Mouse (Mus musculus) neural tube, embryonic 15.5 days (tissue): ENCODE measurements around the gene Col7a1. TPM values are rescaled to one million over a fixed set of nuclear protein-coding genes. Genes with fewer than 3 reads are reported as not detected.

Experiments used
- ATAC-seq: fragments of 200-750 bp; cut with Nextera tagmentation; 2 replicates; pipeline ENCODE4 v1.8.0; 2017; ENCODE audit warnings: mild to moderate bottlenecking, moderate TSS enrichment, moderate library complexity; ENCODE audit not compliant: low FRiP score
- H3K27ac ChIP-seq: fragments of 300-500 bp; sonication (generic); replicated peaks from 2 replicates; pipeline ENCODE4 v1.5.1; 2015; ENCODE audit warnings: mild to moderate bottlenecking, inconsistent platforms
- H3K27me3 ChIP-seq: fragments of 300-500 bp; sonication (generic); replicated peaks from 2 replicates; pipeline ENCODE4 v1.6.1; 2015; ENCODE audit warnings: inconsistent platforms
- H3K36me3 ChIP-seq: fragments of 300-500 bp; sonication (generic); 2 replicates; pipeline ENCODE4 v1.6.1; 2015; ENCODE audit warnings: inconsistent platforms
- H3K4me1 ChIP-seq: fragments of 300-500 bp; sonication (generic); 2 replicates; pipeline ENCODE4 v1.6.1; 2015; ENCODE audit warnings: inconsistent platforms
- H3K4me2 ChIP-seq: fragments of 300-500 bp; sonication (generic); 2 replicates; pipeline ENCODE4 v1.6.1; 2015; ENCODE audit warnings: inconsistent platforms, mild to moderate bottlenecking, moderate library complexity
- H3K4me3 ChIP-seq: fragments of 300-500 bp; sonication (generic); replicated peaks from 2 replicates; pipeline ENCODE4 v1.5.1; 2015; ENCODE audit warnings: mild to moderate bottlenecking, inconsistent platforms
- H3K9ac ChIP-seq: fragments of 300-500 bp; sonication (generic); replicated peaks from 2 replicates; pipeline ENCODE4 v1.6.1; 2015; ENCODE audit warnings: mild to moderate bottlenecking, inconsistent platforms
- H3K9me3 ChIP-seq: fragments of 300-500 bp; sonication (generic); replicated peaks from 2 replicates; pipeline ENCODE4 v1.6.1; 2016; ENCODE audit warnings: inconsistent platforms
- WGBS: fragments of 180-500 bp; shearing (Covaris S2); methylation state at CpG from one replicate; pipeline ENCODE4 v1.1.7; 2015; ENCODE audit warnings: mixed read lengths; 5-methylcytosine and 5-hydroxymethylcytosine counted together
- polyA plus RNA-seq: library from polyadenylated mRNA; unstranded; fragments of >200 nt; fragmentation: Nextera tagmentation; extraction: Ambion mirVana; gene quantifications from 2 replicates; pipeline ENCODE4 v1.2.1, GENCODE M21; 2015

The Col7a1 gene
- polyA plus RNA-seq, 1 experiment from 2014 or later, result 1.8 TPM

DNA sequence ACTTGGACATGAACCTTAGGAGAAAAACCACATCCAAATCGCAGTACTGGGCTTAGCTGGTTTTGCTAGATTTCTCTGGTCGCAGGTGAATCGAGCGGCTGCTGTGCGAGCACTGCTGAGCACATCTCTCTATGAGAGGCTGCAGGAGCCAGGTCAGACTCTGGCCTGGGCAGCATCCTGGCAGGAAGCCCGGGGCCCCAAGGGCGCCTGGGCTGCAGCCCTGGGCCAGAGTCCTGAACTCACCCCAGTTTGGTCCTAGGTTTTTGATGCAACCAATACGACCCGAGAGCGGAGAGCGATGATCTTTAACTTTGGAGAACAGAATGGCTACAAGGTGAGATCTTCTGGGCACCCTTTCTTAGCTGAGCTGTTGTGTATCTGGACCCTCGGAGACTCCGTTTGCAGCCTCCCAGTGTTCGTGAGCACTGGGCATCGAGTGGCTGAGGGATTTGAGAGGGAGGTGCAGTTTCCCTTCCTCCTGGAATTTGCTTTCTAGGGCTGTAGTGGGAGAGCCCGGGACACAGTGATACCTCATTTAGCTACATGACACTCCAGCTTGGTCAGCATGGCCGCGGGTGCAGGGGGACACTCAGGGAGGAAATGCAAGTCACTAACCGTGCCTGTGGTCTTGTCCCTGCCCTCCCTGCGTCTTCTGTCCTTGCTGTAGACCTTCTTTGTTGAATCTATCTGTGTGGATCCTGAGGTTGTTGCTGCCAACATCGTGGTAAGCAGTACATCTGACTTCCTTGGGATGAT, 53.8 kb downstream of the Col7a1 start:
- H3K9ac ChIP-seq, result no peak overlapping the region
- no peak overlapping the region for H3K4me2 ChIP-seq
- 89% methylated on average over 21 of the region's 21 CpGs for WGBS
- H3K4me1 ChIP-seq, result no peaks in the 10 kb centered on the region
- no peak overlapping the region for H3K27ac ChIP-seq
- no peaks in the 10 kb centered on the region for H3K9me3 ChIP-seq
- ATAC-seq, result no peak
- H3K36me3 ChIP-seq, result peaks cover 39% of the 10 kb centered on the region
- H3K27me3 ChIP-seq, result no peaks in the 10 kb centered on the region
- no peak overlapping the region for H3K4me3 ChIP-seq

DNA sequence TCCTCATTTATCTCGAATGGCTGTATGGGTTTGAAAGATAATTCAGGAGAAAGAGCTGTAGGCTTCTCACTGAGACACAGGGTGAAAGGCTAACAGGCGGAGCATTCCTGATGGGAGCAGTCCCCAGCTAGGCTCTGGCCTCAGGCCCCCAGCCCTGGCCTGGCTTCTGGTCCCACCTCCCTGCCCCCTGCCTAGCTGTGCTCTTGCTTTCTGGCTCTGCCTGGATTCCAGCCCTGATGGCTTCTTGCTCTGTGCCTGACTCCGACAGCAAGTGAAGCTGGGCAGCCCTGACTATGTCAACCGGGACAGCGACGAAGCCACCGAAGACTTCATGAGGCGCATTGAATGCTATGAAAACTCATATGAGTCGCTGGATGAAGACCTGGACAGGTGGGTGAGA, 54.7 kb downstream of the Col7a1 start:
- Histone ChIP-seq H3K36me3 (peaks cover 31% of the 10 kb centered on the region), H3K4me2 (no peak overlapping the region), H3K27ac (no peak overlapping the region), H3K4me1 (no peaks in the 10 kb centered on the region), H3K4me3 (no peak overlapping the region), H3K9me3 (no peaks in the 10 kb centered on the region), H3K27me3 (no peaks in the 10 kb centered on the region), H3K9ac (no peak overlapping the region)
- ATAC-seq, result no peak
- 86% methylated on average over 9 of the region's 9 CpGs for whole genome bisulfite sequencing

DNA sequence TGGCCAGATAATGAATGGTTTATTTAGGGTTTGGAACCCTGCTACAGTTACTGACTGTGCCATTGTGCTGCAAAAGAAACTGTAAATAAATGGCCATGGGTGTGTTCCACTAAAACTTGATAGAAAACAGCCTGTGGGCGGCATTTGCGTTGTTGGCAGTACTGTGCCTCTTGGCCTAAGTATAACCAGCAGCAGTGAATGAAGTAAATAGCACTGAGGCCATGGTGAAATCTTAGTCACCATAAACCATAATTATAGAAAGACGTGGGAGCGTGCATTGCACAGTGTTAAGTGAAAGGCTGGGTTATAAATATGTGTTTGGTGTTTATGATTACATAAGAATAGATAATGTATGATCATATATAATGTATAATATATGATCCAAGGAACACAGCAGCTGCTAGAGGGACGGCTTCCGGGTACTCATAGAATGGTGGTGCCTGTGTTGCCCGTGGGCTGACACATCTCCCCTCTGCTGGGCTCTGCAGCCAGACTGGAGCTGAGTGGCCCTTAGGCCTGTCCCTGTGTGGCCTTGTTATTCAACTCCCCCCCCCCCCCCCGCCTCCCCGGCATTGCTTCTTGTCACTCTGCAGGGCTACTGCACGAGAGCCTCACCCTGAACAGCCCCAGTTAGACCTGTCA, 55.7 kb downstream of the Col7a1 start:
- 77% methylated on average over 10 of the region's 10 CpGs for WGBS
- no peak overlapping the region for H3K4me3 ChIP-seq
- ATAC-seq, result no peak
- H3K27me3 ChIP-seq, result no peaks in the 10 kb centered on the region
- H3K4me2 ChIP-seq, result no peak overlapping the region
- no peak overlapping the region for H3K9ac ChIP-seq
- no peak overlapping the region for H3K27ac ChIP-seq
- peaks cover 34% of the 10 kb centered on the region for H3K36me3 ChIP-seq
- no peaks in the 10 kb centered on the region for H3K9me3 ChIP-seq
- H3K4me1 ChIP-seq, result no peaks in the 10 kb centered on the region

DNA sequence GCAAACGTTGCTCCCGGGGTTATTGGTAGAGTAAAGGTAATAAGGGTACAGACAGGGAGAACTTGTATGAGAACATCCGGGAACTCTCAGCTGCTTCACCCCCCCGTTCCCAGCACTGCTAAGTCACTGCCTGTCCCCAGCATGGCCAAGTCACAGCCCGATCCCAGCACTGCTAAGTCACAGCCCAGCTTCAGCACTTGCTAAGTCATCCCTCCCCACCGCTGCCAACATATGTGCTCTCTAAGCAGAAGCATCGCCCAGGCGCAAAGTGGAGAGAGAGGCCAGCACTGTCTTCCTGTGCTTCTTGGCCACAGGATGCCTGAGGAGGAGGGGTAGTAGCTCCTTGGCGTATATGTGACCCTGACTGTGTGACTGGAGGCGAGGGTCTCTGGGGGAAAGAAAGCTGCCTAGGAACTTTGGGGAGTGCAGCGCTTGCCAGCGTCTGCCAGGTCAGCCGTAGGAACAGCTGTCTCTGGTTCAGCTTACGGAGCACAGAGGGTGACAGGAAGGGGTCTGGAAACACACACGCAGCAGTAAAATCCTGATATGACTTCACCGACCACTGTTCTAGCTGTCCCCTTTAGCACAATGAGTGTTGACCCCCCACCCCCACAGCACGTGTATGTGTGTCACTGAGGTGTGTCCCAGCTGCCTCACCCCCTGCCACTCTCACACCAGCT, 56.4 kb downstream of the Col7a1 start:
- no peak overlapping the region for H3K4me3 ChIP-seq

DNA sequence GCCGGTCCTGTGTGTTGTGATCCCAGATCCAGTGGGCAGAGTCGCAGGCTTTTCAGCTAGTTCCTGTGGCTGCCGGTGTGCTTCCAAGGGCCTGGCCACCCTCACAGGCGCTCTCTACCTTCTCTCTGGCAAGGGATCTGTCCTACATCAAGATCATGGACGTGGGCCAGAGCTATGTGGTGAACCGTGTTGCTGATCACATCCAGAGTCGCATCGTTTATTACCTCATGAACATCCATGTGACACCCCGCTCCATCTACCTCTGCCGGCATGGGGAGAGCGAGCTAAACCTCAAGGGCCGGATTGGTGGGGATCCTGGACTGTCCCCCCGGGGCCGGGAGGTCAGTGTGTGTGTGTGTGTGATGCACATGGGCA, 56.9 kb downstream of the Col7a1 start:
- Histone ChIP-seq H3K4me3 (no peak overlapping the region), H3K9ac (no peak overlapping the region), H3K27me3 (no peaks in the 10 kb centered on the region), H3K4me1 (no peaks in the 10 kb centered on the region), H3K9me3 (no peaks in the 10 kb centered on the region), H3K36me3 (peaks cover 35% of the 10 kb centered on the region), H3K4me2 (no peak overlapping the region), H3K27ac (no peak overlapping the region)
- 85% methylated on average over 14 of the region's 14 CpGs for WGBS
- no peak for ATAC-seq

More for the DNA sequence above, 56.4 kb downstream of the Col7a1 start:
- Histone ChIP-seq H3K4me1 (no peaks in the 10 kb centered on the region), H3K9me3 (no peaks in the 10 kb centered on the region), H3K9ac (no peak overlapping the region), H3K4me2 (no peak overlapping the region), H3K27ac (no peak overlapping the region), H3K27me3 (no peaks in the 10 kb centered on the region), H3K36me3 (peaks cover 34% of the 10 kb centered on the region)
- ATAC-seq, result no peak
- 64% methylated on average over 17 of the region's 17 CpGs for WGBS

DNA sequence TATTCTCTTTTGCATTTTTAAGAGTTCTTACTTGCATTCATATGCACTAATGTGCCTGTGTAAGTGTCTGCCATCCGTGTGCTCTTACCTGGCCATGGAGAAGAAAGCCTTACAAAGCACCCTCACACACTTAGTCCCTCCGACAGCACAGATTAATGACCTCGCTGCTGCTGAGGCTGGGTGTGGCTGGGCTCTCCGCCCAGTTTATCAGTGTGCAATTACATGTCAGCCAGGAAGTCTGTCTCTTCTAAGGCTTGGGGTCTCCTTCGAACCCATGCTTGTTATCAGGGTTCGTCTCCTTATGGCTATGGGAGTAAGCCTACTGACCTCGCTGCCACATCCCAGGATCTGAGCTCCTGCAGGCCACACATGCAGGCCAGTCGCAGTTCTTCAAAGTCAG, 62.0 kb downstream of the Col7a1 start:
- 74% methylated on average over 8 of the region's 8 CpGs for WGBS
- H3K27ac ChIP-seq, result no peak overlapping the region
- no peak overlapping the region for H3K4me2 ChIP-seq
- no peaks in the 10 kb centered on the region for H3K4me1 ChIP-seq
- no peak overlapping the region for H3K4me3 ChIP-seq
- H3K36me3 ChIP-seq, result peaks cover 22% of the 10 kb centered on the region
- H3K9ac ChIP-seq, result no peak overlapping the region
- no peaks in the 10 kb centered on the region for H3K27me3 ChIP-seq
- no peak for ATAC-seq
- H3K9me3 ChIP-seq, result no peaks in the 10 kb centered on the region

DNA sequence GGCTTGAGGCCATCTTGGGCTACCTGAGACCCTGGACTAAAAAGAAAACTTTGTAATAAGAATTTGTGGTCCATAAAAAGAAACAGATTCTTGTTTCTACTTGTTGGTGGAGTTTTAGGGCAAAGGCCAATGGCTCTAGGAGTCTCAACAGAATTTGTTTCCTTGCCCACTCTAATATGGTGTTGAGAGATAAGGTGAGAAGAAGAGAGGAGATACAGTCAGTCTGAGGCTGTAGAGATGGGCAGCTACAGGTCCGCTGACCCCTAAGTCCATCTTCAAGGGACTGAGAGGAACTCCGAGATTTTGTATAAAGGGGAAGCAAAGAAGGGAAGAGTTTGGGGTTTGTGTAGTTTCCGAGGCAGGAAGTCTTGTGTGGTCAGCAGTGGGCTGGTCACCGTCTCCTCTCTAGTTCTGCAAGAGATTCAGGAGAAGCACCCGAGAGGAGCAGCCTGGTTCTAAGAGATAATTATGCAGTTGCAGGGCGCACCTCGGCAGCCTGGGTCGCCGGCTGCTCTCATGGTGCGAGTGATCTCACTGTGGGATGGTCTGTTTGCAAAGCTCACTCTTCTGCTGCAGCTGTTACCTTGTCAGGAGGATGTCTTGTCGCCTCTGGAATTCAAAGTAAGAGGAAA, 63.7 kb downstream of the Col7a1 start:
- Histone ChIP-seq H3K4me1 (no peaks in the 10 kb centered on the region), H3K4me3 (no peak overlapping the region), H3K4me2 (no peak overlapping the region), H3K27ac (no peak overlapping the region), H3K27me3 (no peaks in the 10 kb centered on the region), H3K9me3 (no peaks in the 10 kb centered on the region), H3K36me3 (peaks cover 18% of the 10 kb centered on the region), H3K9ac (no peak overlapping the region)
- ATAC-seq, result no peak
- 70% methylated on average over 11 of the region's 11 CpGs for WGBS

DNA sequence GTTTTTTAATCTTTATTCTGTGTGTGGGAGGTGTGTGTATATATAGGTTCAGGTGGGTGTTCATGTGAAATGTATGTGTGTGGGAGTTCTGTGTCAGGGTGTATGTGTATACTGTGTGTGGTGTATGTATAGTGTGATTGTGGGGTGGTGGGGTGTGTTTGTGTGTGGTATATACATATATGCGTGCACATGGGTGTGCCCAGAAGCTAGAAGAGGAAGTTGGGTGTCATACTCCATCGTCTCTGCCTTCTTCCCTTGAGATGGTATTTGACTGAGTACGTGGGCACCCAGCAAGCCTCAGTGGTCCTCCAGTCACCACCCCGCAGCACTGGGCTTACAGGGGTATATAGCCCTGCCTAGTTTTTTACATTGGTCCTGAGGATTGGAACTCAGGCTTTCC, 68.0 kb downstream of the Col7a1 start:
- ATAC-seq, result no peak
- H3K9ac ChIP-seq, result no peak overlapping the region
- no peak overlapping the region for H3K27ac ChIP-seq
- H3K4me1 ChIP-seq, result no peaks in the 10 kb centered on the region
- H3K9me3 ChIP-seq, result no peaks in the 10 kb centered on the region
- H3K4me3 ChIP-seq, result no peak overlapping the region
- H3K4me2 ChIP-seq, result no peak overlapping the region
- H3K27me3 ChIP-seq, result no peaks in the 10 kb centered on the region
- peaks cover 26% of the 10 kb centered on the region for H3K36me3 ChIP-seq
- WGBS, result 86% methylated on average over 4 of the region's 4 CpGs

DNA sequence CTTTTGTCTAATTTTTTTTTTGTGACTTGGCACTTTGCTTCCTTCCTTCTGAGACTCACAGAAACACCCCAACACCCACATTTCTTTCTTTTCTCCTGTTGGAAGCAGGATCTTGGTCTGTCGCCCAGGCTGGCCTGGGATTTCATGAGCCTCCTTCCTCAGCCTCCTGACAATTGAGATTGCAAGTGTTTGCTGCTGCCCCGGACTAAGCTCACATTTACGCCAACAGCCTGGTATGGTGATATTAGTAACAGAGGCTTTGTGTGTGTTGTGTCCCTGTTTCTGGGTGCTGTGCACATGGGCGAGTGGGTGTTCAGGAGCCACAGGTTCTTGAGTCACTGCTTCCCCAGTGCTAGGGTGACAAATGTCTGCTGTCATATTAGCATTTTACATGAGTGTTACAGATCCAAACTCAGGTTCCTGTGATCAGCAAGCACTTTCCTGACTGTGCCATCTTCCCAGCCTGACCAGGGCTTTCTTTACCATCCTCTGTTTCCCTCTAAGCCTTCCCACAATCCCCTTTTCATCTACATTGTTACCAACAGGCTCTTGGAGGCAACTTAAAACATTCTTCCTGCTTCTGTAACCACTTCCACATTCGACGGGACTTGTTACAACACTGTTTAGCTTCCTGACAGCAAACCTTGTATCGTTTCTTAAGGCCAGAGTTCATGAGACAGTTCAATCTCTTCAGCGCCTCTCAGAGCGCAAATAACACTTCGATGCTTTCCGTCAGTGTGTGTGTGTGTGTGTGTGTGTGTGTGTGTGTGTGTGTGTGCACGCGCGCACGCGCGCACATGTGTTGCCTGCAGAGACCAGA, 69.7 kb downstream of the Col7a1 start:
- Histone ChIP-seq H3K27ac (no peak overlapping the region), H3K4me2 (no peak overlapping the region), H3K9ac (no peak overlapping the region), H3K9me3 (no peaks in the 10 kb centered on the region), H3K27me3 (no peaks in the 10 kb centered on the region), H3K4me1 (no peaks in the 10 kb centered on the region), H3K36me3 (peaks cover 16% of the 10 kb centered on the region), H3K4me3 (no peak overlapping the region)
- 91% methylated on average over 17 of the region's 17 CpGs for WGBS
- no peak for ATAC-seq

DNA sequence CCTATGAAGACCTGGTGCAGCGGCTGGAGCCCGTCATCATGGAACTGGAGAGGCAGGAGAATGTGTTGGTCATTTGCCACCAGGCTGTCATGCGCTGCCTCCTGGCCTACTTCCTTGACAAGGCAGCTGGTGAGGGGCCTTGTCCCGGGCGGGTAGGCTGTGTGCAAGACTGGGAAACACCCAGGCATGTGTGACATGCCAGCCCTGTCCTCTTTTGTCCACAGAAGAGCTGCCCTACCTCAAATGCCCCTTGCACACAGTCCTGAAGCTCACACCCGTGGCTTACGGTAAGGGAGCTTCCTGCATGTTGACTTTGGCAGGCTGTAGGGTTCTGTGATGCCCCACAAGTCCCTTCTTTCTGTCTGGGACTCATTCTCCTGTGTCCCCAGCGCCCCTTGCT, 74.1 kb downstream of the Col7a1 start:
- Histone ChIP-seq H3K4me1 (no peaks in the 10 kb centered on the region), H3K27me3 (no peaks in the 10 kb centered on the region), H3K4me3 (no peak overlapping the region), H3K36me3 (peaks cover 26% of the 10 kb centered on the region), H3K9me3 (no peaks in the 10 kb centered on the region), H3K4me2 (no peak overlapping the region), H3K9ac (no peak overlapping the region), H3K27ac (no peak overlapping the region)
- 89% methylated on average over 8 of the region's 8 CpGs for WGBS
- ATAC-seq, result no peak

DNA sequence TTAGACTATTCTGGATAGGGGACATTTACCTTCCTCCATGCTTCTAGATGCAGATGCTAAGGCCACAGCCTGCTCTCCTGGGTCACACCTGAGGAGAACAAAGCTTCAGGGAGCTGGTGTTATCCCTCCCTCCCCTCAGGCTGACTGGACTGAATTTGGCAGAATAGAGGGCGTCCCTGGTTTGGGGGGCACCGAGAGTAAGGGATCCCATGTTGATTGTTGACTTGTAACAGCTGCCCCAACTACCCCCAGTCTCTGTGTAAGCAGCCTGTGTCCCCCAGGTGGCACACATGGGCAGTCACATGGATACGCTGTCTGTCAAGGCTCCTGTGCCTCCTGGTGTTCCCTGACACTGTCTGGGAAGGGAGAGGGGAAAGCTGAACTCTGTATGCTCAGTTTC, 75.0 kb downstream of the Col7a1 start:
- no peak overlapping the region for H3K4me2 ChIP-seq
- no peaks in the 10 kb centered on the region for H3K27me3 ChIP-seq
- 77% methylated on average over 3 of the region's 3 CpGs for WGBS
- H3K4me3 ChIP-seq, result no peak overlapping the region
- peaks cover 23% of the 10 kb centered on the region for H3K36me3 ChIP-seq
- no peaks in the 10 kb centered on the region for H3K4me1 ChIP-seq
- no peak overlapping the region for H3K27ac ChIP-seq
- ATAC-seq, result no peak
- no peaks in the 10 kb centered on the region for H3K9me3 ChIP-seq
- no peak overlapping the region for H3K9ac ChIP-seq
